ENCODE assay signal across 25 mouse cellular contexts in the genomic region with DNA sequence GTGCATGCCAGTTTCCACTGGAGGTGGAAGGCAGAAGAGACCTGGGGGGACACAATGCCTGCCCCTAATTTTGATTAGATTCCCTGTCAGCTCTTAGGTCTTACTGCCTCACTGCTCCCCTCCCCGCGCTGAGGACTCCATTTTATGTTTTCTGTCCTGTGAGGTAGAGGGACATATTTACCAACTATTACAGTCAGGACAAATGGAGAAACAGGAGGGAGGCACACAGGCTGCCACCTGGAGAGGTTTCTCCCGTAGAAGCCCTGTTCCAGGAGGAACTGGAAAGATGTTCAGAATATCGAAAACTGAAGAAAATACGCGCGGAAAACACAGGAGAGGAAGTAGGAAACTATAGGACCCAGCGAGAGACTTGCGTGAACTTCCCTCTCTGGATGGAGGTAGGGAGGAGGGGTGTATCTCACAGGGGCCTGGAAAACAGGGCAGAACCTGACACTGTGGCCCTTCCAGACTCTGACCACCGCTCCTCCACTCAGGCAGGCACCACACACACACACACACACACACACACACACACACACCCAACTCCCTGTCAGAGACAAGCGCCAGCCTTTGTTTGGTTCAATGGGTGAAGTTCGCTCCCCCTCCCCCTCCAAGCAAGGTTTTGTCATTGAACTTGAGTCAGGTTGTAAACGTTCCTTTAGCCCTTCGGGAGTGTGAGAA. TPM values are rescaled to one million over a fixed set of nuclear protein-coding genes. Genes with fewer than 3 reads are reported as not detected.
DNase-seq lines count a peak whose midpoint lies in the region; ATAC-seq and TF ChIP-seq lines count a peak whose summit lies in the region.
"Had no signal": no experiment of that assay in that cellular context is flagged by ENCODE, and none has a peak within 500 bp of the region (broad histone marks: within the 10 kb centered on the region; RNA-seq: fewer than 3 reads in every experiment).

No protein-coding gene starts in this region.

- no peak overlapping the region for H3K4me2 ChIP-seq in intestine, postnatal 0 days (replicated peaks; ENCODE audit: low read depth)
- no peak overlapping the region for H3K4me2 ChIP-seq in intestine, embryonic 15.5 days (replicated peaks)
- H3K4me2 ChIP-seq in liver, postnatal 0 days (ENCODE audit: low read depth, low read length): no peak overlapping the region
- H3K4me2 ChIP-seq: hindbrain, embryonic 12.5 days; limb, embryonic 15.5 days; midbrain, embryonic 12.5 days had no signal

- no peaks in the 10 kb centered on the region for H3K4me1 ChIP-seq in intestine, postnatal 0 days (replicated peaks; ENCODE audit: control insufficient read depth, insufficient read depth, low read length)
- no peaks in the 10 kb centered on the region for H3K4me1 ChIP-seq in intestine, embryonic 15.5 days (replicated peaks)
- H3K4me1 ChIP-seq in ES-Bruce4 (ENCODE audit: control insufficient read depth, insufficient read depth, low read length): no peaks in the 10 kb centered on the region
- peaks cover 58% of the 10 kb centered on the region for H3K4me1 ChIP-seq in G1E (ENCODE audit: insufficient read depth, low read depth, low read length)
- no peaks in the 10 kb centered on the region for H3K4me1 ChIP-seq in liver, postnatal 0 days (ENCODE audit: insufficient read depth)
- H3K4me1 ChIP-seq: hindbrain, embryonic 12.5 days; midbrain, embryonic 12.5 days had no signal

- H3K27me3 ChIP-seq in intestine, postnatal 0 days (replicated peaks; ENCODE audit: control insufficient read depth, insufficient read depth, low read length): peaks cover 100% of the 10 kb centered on the region
- H3K27me3 ChIP-seq in intestine, embryonic 15.5 days (replicated peaks): peaks cover 92% of the 10 kb centered on the region
- H3K27me3 ChIP-seq in ES-Bruce4 (ENCODE audit: control insufficient read depth, insufficient read depth, low read length, poor library complexity, severe bottlenecking) (peaks cover 24% of the 10 kb centered on the region), G1E (ENCODE audit: insufficient read depth, low read length) (no peaks in the 10 kb centered on the region)
- peaks cover 86% of the 10 kb centered on the region for H3K27me3 ChIP-seq in liver, postnatal 0 days (ENCODE audit: insufficient read depth, low read length)
- H3K27me3 ChIP-seq: Patski had no signal

- no peak overlapping the region for H3K27ac ChIP-seq in intestine, postnatal 0 days (ENCODE audit: low read depth, low read length)
- no peak overlapping the region for H3K27ac ChIP-seq in intestine, embryonic 15.5 days
- H3K27ac ChIP-seq in ES-Bruce4 (ENCODE audit: insufficient read depth, low read length): no peak overlapping the region
- no peak overlapping the region for H3K27ac ChIP-seq in liver, postnatal 0 days (ENCODE audit: low read depth)
- H3K27ac ChIP-seq: hindbrain, embryonic 12.5 days; limb, embryonic 15.5 days; midbrain, embryonic 12.5 days had no signal

- TF ChIP-seq EP300 in ES-Bruce4 (IDR thresholded peaks at IDR 0.05; ENCODE audit: insufficient read depth, low read depth, low read length): peak; percentile 81; the same call in 1 of the 2 replicates
- TF ChIP-seq EP300 in liver, postnatal 0 days (IDR thresholded peaks at IDR 0.05; ENCODE audit: low read depth): no peak

- TF ChIP-seq POLR2A in ES-Bruce4 (IDR thresholded peaks at IDR 0.05; ENCODE audit: insufficient read depth, low read length): no peak

- no peak overlapping the region for H3K4me3 ChIP-seq in intestine, postnatal 0 days (ENCODE audit: low read depth, low read length)
- H3K4me3 ChIP-seq in intestine, embryonic 15.5 days (replicated peaks): no peak overlapping the region
- H3K4me3 ChIP-seq in ES-Bruce4 (ENCODE audit: low read depth, low read length): no peak overlapping the region
- peak overlapping the region; percentile 76 for H3K4me3 ChIP-seq in G1E (ENCODE audit: low read depth, low read length)
- H3K4me3 ChIP-seq in liver, postnatal 0 days (ENCODE audit: low read depth, low read length): no peak overlapping the region
- H3K4me3 ChIP-seq: erythroblast, embryonic 14.5 days; hindbrain, embryonic 12.5 days; limb, embryonic 15.5 days; midbrain, embryonic 12.5 days; myocyte had no signal

- no peaks in the 10 kb centered on the region for H3K9me3 ChIP-seq in intestine, postnatal 0 days (ENCODE audit: control insufficient read depth)
- no peaks in the 10 kb centered on the region for H3K9me3 ChIP-seq in intestine, embryonic 15.5 days
- H3K9me3 ChIP-seq in ES-Bruce4 (replicated peaks; ENCODE audit: control insufficient read depth, insufficient read depth, low read length, poor library complexity, severe bottlenecking) (no peaks in the 10 kb centered on the region), G1E (replicated peaks) (no peaks in the 10 kb centered on the region)
- no peaks in the 10 kb centered on the region for H3K9me3 ChIP-seq in liver, postnatal 0 days (ENCODE audit: low read length)
- H3K9me3 ChIP-seq: hindbrain, embryonic 12.5 days; limb, embryonic 15.5 days; midbrain, embryonic 12.5 days had no signal

- DNase-seq in G1E (ENCODE audit: low spot score): peak; percentile 55
- DNase-seq in naive thymus-derived CD4-positive, alpha-beta T cell, adult 2 months (ENCODE audit: low read depth): peak; percentile 10
- no peak for DNase-seq in liver, postnatal 0 days
- DNase-seq in cerebellum, adult 9-10 months: no peak
- DNase-seq: adrenal gland, postnatal 36 days; gastrocnemius, postnatal 36 days; layer of hippocampus, adult 9-11 months; lung, postnatal 14 days; spleen, adult 18-20 months; thymus, adult 2 months had no signal

- no peaks in the 10 kb centered on the region for H3K36me3 ChIP-seq in intestine, postnatal 0 days (ENCODE audit: control insufficient read depth, insufficient read depth)
- no peaks in the 10 kb centered on the region for H3K36me3 ChIP-seq in intestine, embryonic 15.5 days
- H3K36me3 ChIP-seq in ES-Bruce4 (ENCODE audit: control insufficient read depth, insufficient read depth, low read length, poor library complexity, severe bottlenecking): no peaks in the 10 kb centered on the region
- peaks cover 25% of the 10 kb centered on the region for H3K36me3 ChIP-seq in G1E (replicated peaks)
- no peaks in the 10 kb centered on the region for H3K36me3 ChIP-seq in liver, postnatal 0 days (replicated peaks; ENCODE audit: insufficient read depth, low read length)
- H3K36me3 ChIP-seq: hindbrain, embryonic 12.5 days; limb, embryonic 15.5 days; midbrain, embryonic 12.5 days had no signal

- TF ChIP-seq CTCF in intestine, postnatal 0 days (IDR thresholded peaks at IDR 0.05; ENCODE audit: low read depth): no peak
- no peak for TF ChIP-seq CTCF in ES-Bruce4 (IDR thresholded peaks at IDR 0.05; ENCODE audit: low read depth, low read length)
- no peak for TF ChIP-seq CTCF in G1E (IDR thresholded peaks at IDR 0.05; ENCODE audit: low read depth, low read length)
- TF ChIP-seq CTCF in liver, postnatal 0 days (IDR thresholded peaks at IDR 0.05; ENCODE audit: low read depth): no peak

- WGBS in intestine, postnatal 0 days: 2% methylated on average over 14 of the region's 14 CpGs
- WGBS in intestine, embryonic 15.5 days: 1% methylated on average over 14 of the region's 14 CpGs
- WGBS in liver, postnatal 0 days (ENCODE audit: insufficient replicate concordance): 2% methylated on average over 14 of the region's 14 CpGs

- H3K9ac ChIP-seq in intestine, postnatal 0 days (ENCODE audit: low read depth, low read length): no peak overlapping the region
- no peak overlapping the region for H3K9ac ChIP-seq in intestine, embryonic 15.5 days
- H3K9ac ChIP-seq in ES-Bruce4 (ENCODE audit: low read depth, poor library complexity, severe bottlenecking): no peak overlapping the region
- H3K9ac ChIP-seq in liver, postnatal 0 days (replicated peaks): no peak overlapping the region
- H3K9ac ChIP-seq: hindbrain, embryonic 12.5 days; limb, embryonic 15.5 days; midbrain, embryonic 12.5 days had no signal

- ATAC-seq in intestine, postnatal 0 days: peak; percentile 31; the same call in 1 of the 2 replicates
- ATAC-seq in intestine, embryonic 15.5 days: no peak; the same call in 1 of the 2 replicates
- ATAC-seq in G1E (ENCODE audit: extremely low read depth, insufficient number of reproducible peaks, low FRiP score, poor library complexity, severe bottlenecking): no peak
- ATAC-seq in liver, postnatal 0 days: no peak
- ATAC-seq: intestine, embryonic 16.5 days; Patski had no signal

RNA-seq across cellular contexts. Expression of gene Hoxb13, which starts 8.4 kb away (rescaled TPM):
- polyA plus RNA-seq in intestine, postnatal 0 days (2015; fragmentation: Nextera tagmentation; extraction: Ambion mirVana): not detected in 2 replicates
- polyA plus RNA-seq in intestine, embryonic 15.5 days (2015; fragmentation: Nextera tagmentation; extraction: Ambion mirVana): 2.3 and 3.6 TPM in 2 replicates
- polyA plus RNA-seq in ES-Bruce4 (2011; ENCODE audit: insufficient read depth, insufficient read length, low read depth, missing spikeins) (not detected in 2 replicates), G1E (2012) (93.3 and 93.9 TPM in 2 replicates)
- total RNA-seq in G1E (2014; fragmentation: Nextera tagmentation) (17.4 and 25.0 TPM in 2 replicates), G1E (2017) (38.8 and 46.4 TPM in 2 replicates)
- polyA plus RNA-seq in liver, postnatal 0 days (2015; fragmentation: Nextera tagmentation; extraction: Ambion mirVana): not detected in 2 replicates
- total RNA-seq: adrenal gland, postnatal 36 days; gastrocnemius, postnatal 36 days; left cerebral cortex, postnatal 10 days had no signal
- polyA plus RNA-seq: embryonic facial prominence, embryonic 11.5 days; heart, postnatal 0 days; hindbrain, embryonic 12.5 days; limb, embryonic 15.5 days; liver, embryonic 16.5 days; midbrain, embryonic 12.5 days; stomach, embryonic 14.5 days had no signal

Comparison
In these comparisons a context has a peak if more than half of its experiments do, and no peak if none do; other contexts are left out.
1. DNase-seq: peak in G1E (single experiment) and naive thymus-derived CD4-positive, alpha-beta T cell, adult 2 months (single experiment); none in liver, postnatal 0 days (single experiment) and cerebellum, adult 9-10 months (single experiment).
2. RNA of gene Hoxb13, which starts 8.4 kb away (polyA plus RNA-seq): 93.3 to 93.9 TPM in G1E; 2.3 to 3.6 TPM in intestine, embryonic 15.5 days, not detected in ES-Bruce4, not detected in intestine, postnatal 0 days and not detected in liver, postnatal 0 days; every median in the first group is over 10 times any median in the second.